Mouse (Mus musculus) kidney, adult 2 months (tissue): Measurements from ENCODE around the gene Phgdh.

Source experiments
- CTCF ChIP-seq: fragments of 200-500 bp; conservative IDR thresholded peaks from 2 replicates; pipeline ENCODE4 v1.5.1; 2011; ENCODE audit warnings: low read depth, mild to moderate bottlenecking, control low read depth, low read length, moderate library complexity, mixed read lengths; ENCODE audit not compliant: insufficient read depth, insufficient read length
- POLR2A ChIP-seq: fragments of 200-500 bp; IDR thresholded peaks from one replicate; pipeline ENCODE4 v1.6.1; 2011; ENCODE audit warnings: low read depth, low read length, control low read depth

DNA sequence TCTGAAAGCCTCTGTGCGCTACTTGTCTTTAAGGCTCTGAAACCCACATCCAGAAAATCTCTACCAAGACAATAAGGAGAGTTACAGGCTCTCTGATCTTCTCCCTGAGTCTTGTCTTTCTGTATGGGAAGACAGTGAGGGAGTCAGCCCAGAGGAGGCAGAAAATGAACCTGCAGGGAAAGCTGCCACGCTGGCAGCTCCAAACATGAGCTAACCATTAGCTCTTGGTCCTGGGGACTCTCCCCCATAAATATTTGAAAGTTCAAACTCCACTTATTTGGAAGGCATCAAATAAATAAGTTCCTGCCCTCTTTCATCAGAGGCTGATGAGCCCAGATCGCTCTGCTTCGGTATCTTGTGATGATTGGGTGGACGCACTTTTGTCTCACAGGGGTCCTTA lies 56.6 kb downstream of the Phgdh start:
- TF ChIP-seq POLR2A, result no peak
- TF ChIP-seq CTCF, result no peak
